Mouse (Mus musculus): ENCODE measurements around the gene E430018J23Rik. TPM values are rescaled to one million over a fixed set of nuclear protein-coding genes. Genes with fewer than 3 reads are reported as not detected.
"Not testable (repeated sequence)": the region's sequence is repeated elsewhere in the genome, so short reads cannot be mapped to it uniquely, and the experiment has no call there.

Gene E430018J23Rik
- polyA plus RNA-seq (2012) = 7.2 and 9.7 TPM in 2 replicates

GRCm38 (mm10) chr7:127393157-127393943 lies at the start of gene E430018J23Rik:
E430018J23Rik (minus strand) TSS chr7:127393629.
- TF ChIP-seq GATA1 (IDR thresholded peaks at IDR 0.05; ENCODE audit: low read length) = no peak

- TF ChIP-seq GATA1 (IDR thresholded peaks at IDR 0.05; ENCODE audit: low read length) = no peak
These were observed 44.3 kb upstream of the E430018J23Rik start for GRCm38 (mm10) chr7:127437724-127438123.

GRCm38 (mm10) chr7:127435206-127435605 lies 41.8 kb upstream of the E430018J23Rik start:
- TF ChIP-seq GATA1 (IDR thresholded peaks at IDR 0.05; ENCODE audit: low read length) = no peak

GRCm38 (mm10) chr7:127426354-127426753 lies 32.9 kb upstream of the E430018J23Rik start:
- no peak for TF ChIP-seq GATA1 (IDR thresholded peaks at IDR 0.05; ENCODE audit: low read length)

- TF ChIP-seq GATA1 (IDR thresholded peaks at IDR 0.05; ENCODE audit: low read length) = no peak
These were observed 32.5 kb upstream of the E430018J23Rik start for GRCm38 (mm10) chr7:127425911-127426310.

- no peak for TF ChIP-seq GATA1 (IDR thresholded peaks at IDR 0.05; ENCODE audit: low read length)
These were observed 31.9 kb upstream of the E430018J23Rik start for GRCm38 (mm10) chr7:127425291-127425690.

GRCm38 (mm10) chr7:127422247-127422646 lies 28.8 kb upstream of the E430018J23Rik start:
- TF ChIP-seq GATA1 (IDR thresholded peaks at IDR 0.05; ENCODE audit: low read length) = no peak

- TF ChIP-seq GATA1 (IDR thresholded peaks at IDR 0.05; ENCODE audit: low read length) = no peak
These were observed 28.2 kb upstream of the E430018J23Rik start, which contains the start of gene Zfp688 for GRCm38 (mm10) chr7:127421388-127422191. Zfp688 (minus strand) TSS chr7:127422068.

- TF ChIP-seq GATA1 (IDR thresholded peaks at IDR 0.05; ENCODE audit: low read length) = no peak
These were observed 18.0 kb upstream of the E430018J23Rik start for GRCm38 (mm10) chr7:127411418-127411817.

- TF ChIP-seq GATA1 (IDR thresholded peaks at IDR 0.05; ENCODE audit: low read length) = not testable (repeated sequence)
These were observed 12.9 kb upstream of the E430018J23Rik start, which contains the start of gene Zfp764 for GRCm38 (mm10) chr7:127406002-127406987. Zfp764 (minus strand) TSS chr7:127406822.

- TF ChIP-seq GATA1 (IDR thresholded peaks at IDR 0.05; ENCODE audit: low read length) = no peak
These were observed 9.6 kb upstream of the E430018J23Rik start for GRCm38 (mm10) chr7:127402980-127403379.

- TF ChIP-seq GATA1 (IDR thresholded peaks at IDR 0.05; ENCODE audit: low read length) = peak; percentile 51
These were observed 6.9 kb upstream of the E430018J23Rik start for GRCm38 (mm10) chr7:127400355-127400754.

GRCm38 (mm10) chr7:127393944-127394333 lies 510 bp upstream of the E430018J23Rik start:
- no peak for TF ChIP-seq GATA1 (IDR thresholded peaks at IDR 0.05; ENCODE audit: low read length)

GRCm38 (mm10) chr7:127392251-127392824 lies 1.1 kb downstream of the E430018J23Rik start:
- TF ChIP-seq GATA1 (IDR thresholded peaks at IDR 0.05; ENCODE audit: low read length) = no peak

- TF ChIP-seq GATA1 (IDR thresholded peaks at IDR 0.05; ENCODE audit: low read length) = no peak
These were observed 1.9 kb downstream of the E430018J23Rik start for GRCm38 (mm10) chr7:127391538-127391937.
